Mouse (Mus musculus): ENCODE measurements at regions not wholly inside any gene's neighbourhood (a gene's known extent, or its start where the extent isn't known, plus 50 kb on each side); places are given as distances from the start of the nearest gene placed in this dataset.

DNA sequence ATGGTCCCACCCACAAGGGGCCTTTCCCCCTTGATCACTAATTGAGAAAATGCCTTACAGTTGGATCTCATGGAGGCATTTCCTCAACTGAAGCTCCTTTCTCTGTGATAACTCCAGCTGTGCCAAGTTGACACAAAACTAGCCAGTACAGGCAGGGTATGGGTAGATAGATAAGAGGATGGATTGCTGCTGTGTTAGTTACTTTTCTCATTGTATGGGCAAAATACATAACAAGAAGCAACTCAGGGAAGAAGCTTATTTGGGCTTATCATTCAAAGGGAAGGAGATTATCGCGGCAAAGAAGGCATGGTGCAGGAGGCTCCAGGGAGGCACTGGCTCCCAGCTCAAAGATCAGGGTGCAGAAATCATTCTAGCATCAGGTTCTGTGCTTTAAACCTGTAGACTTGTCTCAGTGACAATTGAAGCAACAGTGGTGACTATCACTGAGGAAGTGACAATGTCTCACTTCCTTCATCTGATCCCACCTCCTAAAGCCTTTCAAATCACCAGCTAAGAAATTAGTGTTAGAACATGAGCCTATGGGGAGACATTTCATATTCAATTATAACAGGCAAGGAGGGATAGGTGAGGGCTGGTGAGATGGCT lies 83.8 kb downstream of the 1810010D01Rik start:
- TF ChIP-seq POLR2A (IDR thresholded peaks at IDR 0.05; ENCODE audit: borderline replicate concordance, extremely low read depth, low read depth, low read length), result no peak
- TF ChIP-seq CTCF (IDR thresholded peaks at IDR 0.05; ENCODE audit: insufficient read depth, low read length), result no peak
